Mouse (Mus musculus) forebrain, embryonic 12.5 days (tissue): ENCODE measurements around the gene Nectin1. TPM values are rescaled to one million over a fixed set of nuclear protein-coding genes. Genes with fewer than 3 reads are reported as not detected.

Experiments
- ATAC-seq: fragments of 200-750 bp; cut with Nextera tagmentation; 2 replicates; pipeline ENCODE4 v1.8.0; 2017; ENCODE audit warnings: moderate TSS enrichment; ENCODE audit not compliant: low FRiP score
- H3K27ac ChIP-seq: fragments of 300-500 bp; sonication (generic); 2 replicates; pipeline ENCODE4 v1.5.1; 2016; ENCODE audit warnings: mild to moderate bottlenecking
- H3K27me3 ChIP-seq: fragments of 300-500 bp; sonication (generic); 2 replicates; pipeline ENCODE4 v1.6.1; 2016; ENCODE audit warnings: mild to moderate bottlenecking
- H3K36me3 ChIP-seq: fragments of 300-500 bp; sonication (generic); replicated peaks from 2 replicates; pipeline ENCODE4 v1.6.1; 2016; ENCODE audit warnings: mild to moderate bottlenecking
- H3K4me1 ChIP-seq: fragments of 300-500 bp; sonication (generic); 2 replicates; pipeline ENCODE4 v1.6.1; 2016
- H3K4me2 ChIP-seq: fragments of 300-500 bp; sonication (generic); 2 replicates; pipeline ENCODE4 v1.6.1; 2016; ENCODE audit warnings: mild to moderate bottlenecking, moderate library complexity
- H3K4me3 ChIP-seq: fragments of 300-500 bp; sonication (generic); replicated peaks from 2 replicates; pipeline ENCODE4 v1.5.1; 2016; ENCODE audit warnings: mild to moderate bottlenecking
- H3K9ac ChIP-seq: fragments of 300-500 bp; sonication (generic); 2 replicates; pipeline ENCODE4 v1.6.1; 2016; ENCODE audit warnings: mild to moderate bottlenecking
- H3K9me3 ChIP-seq: fragments of 300-500 bp; sonication (generic); 2 replicates; pipeline ENCODE4 v1.6.1; 2016
- WGBS: fragments of 180-500 bp; shearing (Covaris S2); methylation state at CpG from one replicate; pipeline ENCODE4 v1.1.7; 2016; 5-methylcytosine and 5-hydroxymethylcytosine counted together
- polyA plus RNA-seq: library from polyadenylated mRNA; unstranded; fragments of >200 nt; fragmentation: Nextera tagmentation; extraction: Ambion mirVana; gene quantifications from 2 replicates; pipeline ENCODE4 v1.2.1, GENCODE M21; 2016

Nectin1 gene
- polyA plus RNA-seq, 1 experiment from 2014 or later: 11.4 TPM

- no peaks in the 10 kb centered on the region for H3K9me3 ChIP-seq
- no peak overlapping the region for H3K4me2 ChIP-seq
- H3K9ac ChIP-seq: no peak overlapping the region
- H3K36me3 ChIP-seq: no peaks in the 10 kb centered on the region
- H3K4me1 ChIP-seq: peaks cover 68% of the 10 kb centered on the region
- H3K27me3 ChIP-seq: no peaks in the 10 kb centered on the region
- H3K4me3 ChIP-seq: no peak overlapping the region
- ATAC-seq: no peak
- WGBS: 78% methylated on average over 1 of the region's 1 CpGs
- H3K27ac ChIP-seq: no peak overlapping the region
Observed at GRCm38 (mm10) chr9:43771041-43771440, 27.3 kb downstream of the Nectin1 start.

GRCm38 (mm10) chr9:43772460-43772859, 28.7 kb downstream of the Nectin1 start:
- ATAC-seq: no peak
- Histone ChIP-seq H3K36me3 (no peaks in the 10 kb centered on the region), H3K4me1 (peaks cover 81% of the 10 kb centered on the region), H3K27me3 (no peaks in the 10 kb centered on the region), H3K4me3 (no peak overlapping the region), H3K9ac (no peak overlapping the region), H3K27ac (no peak overlapping the region), H3K9me3 (no peaks in the 10 kb centered on the region), H3K4me2 (no peak overlapping the region)
- 87% methylated on average over 6 of the region's 6 CpGs for WGBS

GRCm38 (mm10) chr9:43773521-43773920, 29.7 kb downstream of the Nectin1 start:
- no peak overlapping the region for H3K4me3 ChIP-seq
- no peak overlapping the region for H3K27ac ChIP-seq
- no peak for ATAC-seq
- no peak overlapping the region for H3K9ac ChIP-seq
- no peak overlapping the region for H3K4me2 ChIP-seq
- no peaks in the 10 kb centered on the region; the same call in 1 of the 2 replicates for H3K27me3 ChIP-seq
- no peaks in the 10 kb centered on the region for H3K36me3 ChIP-seq
- WGBS: 84% methylated on average over 2 of the region's 2 CpGs
- peaks cover 79% of the 10 kb centered on the region for H3K4me1 ChIP-seq
- H3K9me3 ChIP-seq: no peaks in the 10 kb centered on the region

GRCm38 (mm10) chr9:43774427-43774826, 30.6 kb downstream of the Nectin1 start:
- 83% methylated on average over 5 of the region's 5 CpGs for WGBS

GRCm38 (mm10) chr9:43776231-43776630, 32.4 kb downstream of the Nectin1 start:
- Histone ChIP-seq H3K27me3 (no peaks in the 10 kb centered on the region; the same call in 1 of the 2 replicates), H3K9me3 (no peaks in the 10 kb centered on the region), H3K9ac (no peak overlapping the region), H3K4me3 (no peak overlapping the region), H3K27ac (0 out of 2 replicates have a peak overlapping the region, but pooled peaks have one; percentile 37), H3K4me1 (peaks cover 68% of the 10 kb centered on the region), H3K4me2 (no peak overlapping the region), H3K36me3 (no peaks in the 10 kb centered on the region)
- no peak for ATAC-seq
- WGBS: 56% methylated on average over 3 of the region's 3 CpGs

More at GRCm38 (mm10) chr9:43774427-43774826, 30.6 kb downstream of the Nectin1 start:
- no peak overlapping the region for H3K27ac ChIP-seq
- ATAC-seq: no peak
- H3K4me3 ChIP-seq: no peak overlapping the region
- no peaks in the 10 kb centered on the region for H3K9me3 ChIP-seq
- H3K27me3 ChIP-seq: no peaks in the 10 kb centered on the region; the same call in 1 of the 2 replicates
- no peak overlapping the region for H3K4me2 ChIP-seq
- H3K9ac ChIP-seq: no peak overlapping the region
- H3K36me3 ChIP-seq: no peaks in the 10 kb centered on the region
- peaks cover 74% of the 10 kb centered on the region for H3K4me1 ChIP-seq

GRCm38 (mm10) chr9:43777362-43778360, 33.9 kb downstream of the Nectin1 start:
- Histone ChIP-seq H3K9me3 (no peaks in the 10 kb centered on the region), H3K27ac (peak overlapping the region; percentile 42; the same call in 1 of the 2 replicates), H3K9ac (no peak overlapping the region), H3K36me3 (no peaks in the 10 kb centered on the region), H3K4me2 (no peak overlapping the region), H3K4me3 (no peak overlapping the region), H3K27me3 (no peaks in the 10 kb centered on the region; the same call in 1 of the 2 replicates), H3K4me1 (peaks cover 61% of the 10 kb centered on the region)
- ATAC-seq: no peak
- WGBS: 82% methylated on average over 16 of the region's 16 CpGs

- H3K27ac ChIP-seq: peak overlapping the region; percentile 54
- no peak overlapping the region for H3K4me2 ChIP-seq
- H3K27me3 ChIP-seq: no peaks in the 10 kb centered on the region; the same call in 1 of the 2 replicates
- no peak overlapping the region for H3K4me3 ChIP-seq
- H3K36me3 ChIP-seq: no peaks in the 10 kb centered on the region
- 47% methylated on average over 8 of the region's 8 CpGs for WGBS
- peaks cover 61% of the 10 kb centered on the region for H3K4me1 ChIP-seq
- ATAC-seq: no peak
- no peak overlapping the region for H3K9ac ChIP-seq
- H3K9me3 ChIP-seq: no peaks in the 10 kb centered on the region
Observed at GRCm38 (mm10) chr9:43780883-43781282, 37.1 kb downstream of the Nectin1 start.

- ATAC-seq: no peak
- H3K9ac ChIP-seq: no peak overlapping the region
- H3K4me2 ChIP-seq: no peak overlapping the region
- H3K27ac ChIP-seq: no peak overlapping the region
- 73% methylated on average over 5 of the region's 5 CpGs for WGBS
- no peaks in the 10 kb centered on the region for H3K9me3 ChIP-seq
- no peaks in the 10 kb centered on the region; the same call in 1 of the 2 replicates for H3K27me3 ChIP-seq
- peaks cover 53% of the 10 kb centered on the region for H3K4me1 ChIP-seq
- H3K4me3 ChIP-seq: no peak overlapping the region
- H3K36me3 ChIP-seq: no peaks in the 10 kb centered on the region
Observed at GRCm38 (mm10) chr9:43782401-43782800, 38.6 kb downstream of the Nectin1 start.

- ATAC-seq: no peak
- no peak overlapping the region for H3K4me2 ChIP-seq
- no peak overlapping the region for H3K9ac ChIP-seq
- peaks cover 56% of the 10 kb centered on the region for H3K4me1 ChIP-seq
- H3K36me3 ChIP-seq: no peaks in the 10 kb centered on the region
- H3K27ac ChIP-seq: no peak overlapping the region
- no peaks in the 10 kb centered on the region for H3K27me3 ChIP-seq
- no peaks in the 10 kb centered on the region for H3K9me3 ChIP-seq
- H3K4me3 ChIP-seq: no peak overlapping the region
- 66% methylated on average over 3 of the region's 3 CpGs for WGBS
Observed at GRCm38 (mm10) chr9:43783959-43784358, 40.2 kb downstream of the Nectin1 start.

GRCm38 (mm10) chr9:43784841-43785240, 41.1 kb downstream of the Nectin1 start:
- H3K36me3 ChIP-seq: no peaks in the 10 kb centered on the region
- H3K9me3 ChIP-seq: no peaks in the 10 kb centered on the region
- H3K4me3 ChIP-seq: no peak overlapping the region
- no peaks in the 10 kb centered on the region for H3K27me3 ChIP-seq
- WGBS: 61% methylated on average over 13 of the region's 13 CpGs
- no peak overlapping the region for H3K9ac ChIP-seq
- no peak for ATAC-seq
- peaks cover 53% of the 10 kb centered on the region for H3K4me1 ChIP-seq
- no peak overlapping the region for H3K4me2 ChIP-seq
- H3K27ac ChIP-seq: no peak overlapping the region

GRCm38 (mm10) chr9:43787591-43787990, 43.8 kb downstream of the Nectin1 start:
- peaks cover 44% of the 10 kb centered on the region for H3K4me1 ChIP-seq
- no peak overlapping the region for H3K4me3 ChIP-seq
- no peaks in the 10 kb centered on the region for H3K27me3 ChIP-seq
- 85% methylated on average over 4 of the region's 4 CpGs for WGBS
- no peak for ATAC-seq
- H3K9ac ChIP-seq: no peak overlapping the region
- H3K4me2 ChIP-seq: no peak overlapping the region
- H3K27ac ChIP-seq: 0 out of 2 replicates have a peak overlapping the region, but pooled peaks have one; percentile 19
- H3K36me3 ChIP-seq: peaks cover 18% of the 10 kb centered on the region
- H3K9me3 ChIP-seq: no peaks in the 10 kb centered on the region

GRCm38 (mm10) chr9:43792681-43793080, 48.9 kb downstream of the Nectin1 start:
- Histone ChIP-seq H3K9ac (no peak overlapping the region), H3K4me3 (no peak overlapping the region), H3K4me1 (peaks cover 16% of the 10 kb centered on the region), H3K36me3 (peaks cover 67% of the 10 kb centered on the region), H3K4me2 (no peak overlapping the region), H3K27ac (no peak overlapping the region), H3K9me3 (no peaks in the 10 kb centered on the region), H3K27me3 (no peaks in the 10 kb centered on the region)
- 84% methylated on average over 9 of the region's 9 CpGs for WGBS
- no peak for ATAC-seq
